Mouse (Mus musculus): ENCODE results near the gene Pdcl3. TPM values are rescaled to one million over a fixed set of nuclear protein-coding genes. Genes with fewer than 3 reads are reported as not detected.
A peak's percentile ranks its signal among the peaks of the same experiment; 100 is the strongest.
"Not testable (repeated sequence)": the region's sequence is repeated elsewhere in the genome, so short reads cannot be mapped to it uniquely, and the experiment has no call there.

Gene Pdcl3
- polyA plus RNA-seq, 1 experiment from 2014 or later = 148 TPM

DNA sequence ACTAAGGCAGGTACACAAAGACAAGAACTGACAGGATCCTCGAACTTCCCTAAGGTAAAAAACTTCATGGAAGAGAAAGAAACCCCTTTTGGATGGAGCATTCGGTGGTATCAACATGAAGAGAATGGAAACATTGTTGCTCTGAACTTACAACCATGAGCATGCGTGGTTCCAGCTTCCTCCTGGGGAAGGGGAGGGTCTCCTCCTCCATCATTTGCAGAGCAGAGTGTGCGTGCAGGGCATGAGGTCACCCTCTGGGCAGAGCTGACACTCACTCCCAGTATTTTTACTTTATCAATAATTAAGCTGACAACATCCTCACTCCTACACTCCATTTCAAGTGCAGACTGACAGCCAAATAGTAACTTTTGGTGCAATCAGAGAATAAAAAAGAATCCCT lies 32.5 kb downstream of the Pdcl3 start:
- no peaks in the 10 kb centered on the region for H3K9me3 ChIP-seq (ENCODE audit: low read depth, low read length)
- H3K36me3 ChIP-seq (ENCODE audit: insufficient read depth) = no peaks in the 10 kb centered on the region
- no peaks in the 10 kb centered on the region for H3K4me1 ChIP-seq (ENCODE audit: insufficient read depth)
- H3K27ac ChIP-seq (ENCODE audit: low read depth) = no peak overlapping the region
- no peaks in the 10 kb centered on the region for H3K27me3 ChIP-seq (ENCODE audit: insufficient read depth, low read length)
- no peak for DNase-seq
- no peak for TF ChIP-seq CTCF (IDR thresholded peaks at IDR 0.05; ENCODE audit: low read depth)
- ATAC-seq (ENCODE audit: insufficient read depth) = no peak
- WGBS = 67% methylated on average over 4 of the region's 4 CpGs
- no peak overlapping the region for H3K4me3 ChIP-seq (ENCODE audit: low read depth, low read length)
- no peak overlapping the region for H3K9ac ChIP-seq
- H3K4me2 ChIP-seq = no peak overlapping the region

DNA sequence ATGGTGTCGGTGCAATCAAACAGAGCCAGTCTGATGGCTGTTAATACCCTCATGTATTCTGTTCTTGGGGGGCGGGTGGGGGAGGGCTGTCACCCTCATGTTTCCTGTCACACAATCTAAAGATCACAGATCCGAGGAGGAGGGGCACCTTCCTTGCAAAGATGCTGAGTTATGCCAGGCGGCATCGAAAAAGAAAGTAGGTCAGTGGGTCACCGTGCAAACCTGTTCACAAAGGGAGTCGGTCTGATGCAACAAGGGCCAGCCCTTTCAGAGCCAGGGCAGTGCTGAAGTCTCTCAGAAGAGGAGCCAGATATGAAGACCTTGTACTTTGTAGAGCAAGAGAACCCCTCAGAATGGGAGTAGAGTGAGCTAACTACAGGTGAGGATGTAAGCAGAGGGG lies 39.7 kb downstream of the Pdcl3 start:
- ATAC-seq (ENCODE audit: insufficient read depth) = no peak
- WGBS = 39% methylated on average over 7 of the region's 7 CpGs
- no peak for DNase-seq
- H3K9me3 ChIP-seq (ENCODE audit: low read depth, low read length) = no peaks in the 10 kb centered on the region
- no peak overlapping the region for H3K4me2 ChIP-seq
- H3K4me1 ChIP-seq (ENCODE audit: insufficient read depth) = no peaks in the 10 kb centered on the region; the same call in 1 of the 2 replicates
- no peaks in the 10 kb centered on the region for H3K27me3 ChIP-seq (ENCODE audit: insufficient read depth, low read length)
- H3K4me3 ChIP-seq (ENCODE audit: low read depth, low read length) = no peak overlapping the region
- no peak overlapping the region for H3K27ac ChIP-seq (ENCODE audit: low read depth)
- no peak overlapping the region for H3K9ac ChIP-seq
- TF ChIP-seq CTCF (IDR thresholded peaks at IDR 0.05; ENCODE audit: low read depth) = no peak
- H3K36me3 ChIP-seq (ENCODE audit: insufficient read depth) = no peaks in the 10 kb centered on the region

DNA sequence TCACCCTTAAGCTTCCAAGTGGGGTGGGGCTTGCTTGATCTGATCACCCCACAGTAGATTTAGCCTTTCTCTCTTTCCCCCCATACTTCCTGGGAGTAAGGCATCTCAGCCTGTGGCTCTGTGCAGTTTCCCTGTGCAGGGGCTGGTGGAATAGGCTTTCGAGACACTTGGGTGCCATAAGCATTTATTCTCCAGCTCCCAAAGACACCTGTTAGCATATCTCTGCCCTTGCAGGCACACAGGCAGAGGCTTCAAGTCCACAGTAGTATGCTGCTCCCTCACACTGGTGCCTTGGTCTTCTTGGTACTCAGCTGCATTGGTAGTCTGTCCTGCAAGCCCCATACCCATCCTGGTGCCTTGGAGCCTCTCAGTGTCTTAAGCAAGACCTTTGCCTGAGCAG lies 40.4 kb downstream of the Pdcl3 start:
- Histone ChIP-seq H3K27me3 (ENCODE audit: insufficient read depth, low read length) (no peaks in the 10 kb centered on the region), H3K36me3 (ENCODE audit: insufficient read depth) (no peaks in the 10 kb centered on the region), H3K4me3 (ENCODE audit: low read depth, low read length) (no peak overlapping the region), H3K4me2 (no peak overlapping the region), H3K9ac (no peak overlapping the region), H3K4me1 (ENCODE audit: insufficient read depth) (no peaks in the 10 kb centered on the region; the same call in 1 of the 2 replicates), H3K9me3 (ENCODE audit: low read depth, low read length) (no peaks in the 10 kb centered on the region), H3K27ac (ENCODE audit: low read depth) (no peak overlapping the region)
- DNase-seq (no peak), ATAC-seq (ENCODE audit: insufficient read depth) (no peak)
- no peak for TF ChIP-seq CTCF (IDR thresholded peaks at IDR 0.05; ENCODE audit: low read depth)
- WGBS = 75% methylated on average over 1 of the region's 1 CpGs

DNA sequence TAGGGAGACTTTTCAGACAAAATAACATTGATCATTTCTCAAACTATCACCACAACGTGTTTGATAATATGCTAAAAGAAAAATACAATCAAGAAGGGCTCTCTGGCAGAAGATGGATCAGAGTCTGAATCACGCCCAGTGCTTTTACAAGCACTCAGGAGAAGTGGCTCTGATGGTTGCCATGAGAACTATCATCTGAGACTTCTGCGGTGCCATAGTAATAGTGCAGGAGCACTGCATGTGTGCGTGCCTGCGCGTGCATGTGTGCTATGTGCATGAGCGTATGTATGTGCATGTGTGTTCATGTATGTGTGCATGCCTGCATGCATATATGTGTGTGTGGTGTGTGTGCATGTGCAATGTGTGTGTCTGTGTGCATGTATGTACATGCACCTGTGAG lies 43.8 kb downstream of the Pdcl3 start:
- no peak overlapping the region for H3K27ac ChIP-seq (ENCODE audit: low read depth)
- ATAC-seq (ENCODE audit: insufficient read depth) (no peak), DNase-seq (peak; percentile 27)
- H3K9me3 ChIP-seq (ENCODE audit: low read depth, low read length) = no peaks in the 10 kb centered on the region
- H3K27me3 ChIP-seq (ENCODE audit: insufficient read depth, low read length) = no peaks in the 10 kb centered on the region
- no peak overlapping the region for H3K9ac ChIP-seq
- no peaks in the 10 kb centered on the region for H3K36me3 ChIP-seq (ENCODE audit: insufficient read depth)
- TF ChIP-seq CTCF (IDR thresholded peaks at IDR 0.05; ENCODE audit: low read depth) = no peak
- no peak overlapping the region for H3K4me3 ChIP-seq (ENCODE audit: low read depth, low read length)
- H3K4me2 ChIP-seq = peak overlapping the region; percentile 57; the same call in 1 of the 2 replicates
- H3K4me1 ChIP-seq (ENCODE audit: insufficient read depth) = no peaks in the 10 kb centered on the region; the same call in 1 of the 2 replicates
- 45% methylated on average over 7 of the region's 7 CpGs for WGBS

DNA sequence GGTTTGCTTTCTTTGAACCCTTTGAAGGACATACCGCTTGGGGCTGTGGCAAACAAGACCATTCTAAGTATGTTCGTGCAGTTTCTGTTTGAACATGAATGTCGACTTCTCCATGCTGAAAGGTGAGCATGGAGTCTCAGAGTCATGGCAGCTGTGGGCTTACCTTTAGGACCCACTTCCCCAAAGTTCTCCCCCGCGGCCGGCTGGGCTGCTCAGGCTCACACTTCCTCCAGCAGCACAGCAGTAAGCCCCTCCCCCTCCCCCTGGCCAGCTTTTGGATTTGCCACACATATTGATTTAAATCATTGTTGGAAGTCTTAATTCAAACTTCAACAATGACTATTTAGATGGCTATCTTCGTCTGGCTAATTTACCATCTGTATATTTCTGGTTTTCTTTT lies 44.7 kb downstream of the Pdcl3 start:
- ATAC-seq (ENCODE audit: insufficient read depth) (no peak), DNase-seq (peak; percentile 7)
- no peak overlapping the region for H3K27ac ChIP-seq (ENCODE audit: low read depth)
- no peaks in the 10 kb centered on the region for H3K36me3 ChIP-seq (ENCODE audit: insufficient read depth)
- H3K9me3 ChIP-seq (ENCODE audit: low read depth, low read length) = no peaks in the 10 kb centered on the region
- no peak for TF ChIP-seq CTCF (IDR thresholded peaks at IDR 0.05; ENCODE audit: low read depth)
- peak overlapping the region; percentile 23; the same call in 1 of the 2 replicates for H3K9ac ChIP-seq
- peak overlapping the region; percentile 17; the same call in 1 of the 2 replicates for H3K4me3 ChIP-seq (ENCODE audit: low read depth, low read length)
- H3K4me2 ChIP-seq = peak overlapping the region; percentile 57
- H3K4me1 ChIP-seq (ENCODE audit: insufficient read depth) = no peaks in the 10 kb centered on the region; the same call in 1 of the 2 replicates
- H3K27me3 ChIP-seq (ENCODE audit: insufficient read depth, low read length) = no peaks in the 10 kb centered on the region
- WGBS = 7% methylated on average over 7 of the region's 7 CpGs

DNA sequence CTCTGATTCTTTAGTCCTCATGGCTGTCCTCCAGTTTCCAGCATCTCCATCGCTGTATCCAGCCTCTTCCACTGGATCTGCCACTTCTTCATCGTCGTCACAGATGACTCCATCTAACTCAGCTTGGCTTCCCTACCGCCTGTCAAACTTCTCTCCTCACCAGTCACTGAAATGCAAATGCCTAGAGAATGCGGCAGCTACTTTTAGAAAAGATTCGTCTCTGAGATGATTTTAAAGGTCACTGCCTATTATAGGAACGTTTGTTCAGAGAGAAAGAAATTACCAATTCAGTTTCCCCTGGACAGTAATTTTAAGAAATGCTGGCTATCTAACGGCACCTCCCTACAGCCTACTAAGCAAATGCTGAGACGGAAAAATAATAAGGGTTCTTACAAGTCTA lies 50.4 kb downstream of the Pdcl3 start:
- Histone ChIP-seq H3K4me1 (ENCODE audit: insufficient read depth) (no peaks in the 10 kb centered on the region), H3K9ac (no peak overlapping the region)
- 83% methylated on average over 9 of the region's 9 CpGs for WGBS

DNA sequence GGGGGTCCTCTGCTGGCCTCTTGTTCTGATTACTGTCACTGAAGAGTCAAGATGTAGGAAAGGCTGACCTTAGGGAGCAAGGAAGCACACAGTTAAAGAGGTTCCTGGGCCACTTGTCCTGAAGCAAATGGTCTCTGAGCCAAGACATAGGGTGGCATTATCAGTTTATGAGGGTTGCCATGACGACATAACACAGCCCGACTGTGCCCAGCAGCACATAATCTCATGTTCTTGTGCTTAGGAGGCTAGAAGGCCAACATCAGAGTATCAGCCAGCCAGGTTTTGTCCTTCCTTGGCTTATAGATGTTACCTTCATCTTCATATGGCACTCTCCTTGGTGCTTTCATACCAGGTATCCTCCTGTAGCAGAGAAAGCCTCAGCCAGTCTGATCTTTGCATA lies 56.8 kb downstream of the Pdcl3 start:
- WGBS = 49% methylated on average over 2 of the region's 2 CpGs

More for the DNA sequence above, 50.4 kb downstream of the Pdcl3 start:
- TF ChIP-seq CTCF (IDR thresholded peaks at IDR 0.05; ENCODE audit: low read depth) = no peak
- H3K4me3 ChIP-seq (ENCODE audit: low read depth, low read length) = no peak overlapping the region
- DNase-seq (no peak), ATAC-seq (ENCODE audit: insufficient read depth) (no peak)
- no peaks in the 10 kb centered on the region for H3K36me3 ChIP-seq (ENCODE audit: insufficient read depth)
- H3K4me2 ChIP-seq = no peak overlapping the region
- H3K27me3 ChIP-seq (ENCODE audit: insufficient read depth, low read length) = no peaks in the 10 kb centered on the region
- H3K27ac ChIP-seq (ENCODE audit: low read depth) = no peak overlapping the region
- no peaks in the 10 kb centered on the region for H3K9me3 ChIP-seq (ENCODE audit: low read depth, low read length)

DNA sequence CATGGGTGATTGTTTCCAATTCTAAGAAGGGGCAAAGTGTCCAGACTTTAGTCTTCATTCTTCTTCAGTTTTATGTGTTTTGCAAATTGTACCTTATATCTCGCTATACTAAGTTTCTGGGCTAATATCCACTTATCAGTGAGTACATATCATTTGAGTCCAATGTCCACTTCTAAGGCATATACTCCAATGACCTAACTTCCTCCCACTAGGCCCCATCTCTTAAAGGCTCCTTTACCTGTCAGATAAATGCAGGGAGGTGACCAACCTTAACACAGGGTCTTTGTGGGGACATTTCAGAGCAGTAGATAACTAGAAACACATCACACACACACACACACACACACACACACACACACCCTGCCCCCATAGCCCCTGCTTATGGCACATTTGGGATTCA lies 59.0 kb downstream of the Pdcl3 start:
- H3K27me3 ChIP-seq (ENCODE audit: insufficient read depth, low read length); H3K27ac ChIP-seq (ENCODE audit: low read depth); H3K9ac ChIP-seq; H3K4me3 ChIP-seq (ENCODE audit: low read depth, low read length); DNase-seq; H3K36me3 ChIP-seq (ENCODE audit: insufficient read depth); ATAC-seq (ENCODE audit: insufficient read depth); H3K4me2 ChIP-seq; H3K9me3 ChIP-seq (ENCODE audit: low read depth, low read length); H3K4me1 ChIP-seq (ENCODE audit: insufficient read depth): not testable (repeated sequence)
- 70% methylated on average over 1 of the region's 1 CpGs for WGBS

More for the DNA sequence above, 56.8 kb downstream of the Pdcl3 start:
- DNase-seq (peak; percentile 7), ATAC-seq (ENCODE audit: insufficient read depth) (no peak)
- Histone ChIP-seq H3K27me3 (ENCODE audit: insufficient read depth, low read length) (no peaks in the 10 kb centered on the region), H3K4me1 (ENCODE audit: insufficient read depth) (no peaks in the 10 kb centered on the region), H3K36me3 (ENCODE audit: insufficient read depth) (no peaks in the 10 kb centered on the region), H3K9ac (no peak overlapping the region), H3K4me3 (ENCODE audit: low read depth, low read length) (no peak overlapping the region), H3K4me2 (no peak overlapping the region), H3K27ac (ENCODE audit: low read depth) (no peak overlapping the region), H3K9me3 (ENCODE audit: low read depth, low read length) (no peaks in the 10 kb centered on the region)
- TF ChIP-seq CTCF (IDR thresholded peaks at IDR 0.05; ENCODE audit: low read depth) = no peak
